Mouse (Mus musculus): ENCODE data around the gene Ptprc. TPM values are rescaled to one million over a fixed set of nuclear protein-coding genes. Genes with fewer than 3 reads are reported as not detected.

Ptprc gene
- total and polyA plus RNA-seq, 3 experiments, result 120 to 211 (median 136) TPM

GRCm38 (mm10) chr1:138125281-138125680 is 50.2 kb downstream of the Ptprc start (continued):
- TF ChIP-seq CTCF (conservative IDR thresholded peaks at IDR 0.05 in 1 of 2, IDR thresholded peaks at IDR 0.05 in 1 of 2; ENCODE audit: low read depth in 2 of 2, low read length in 2 of 2) (no peak), ZKSCAN1 (IDR thresholded peaks at IDR 0.05; ENCODE audit: borderline replicate concordance, low read depth, low read length) (no peak), MEF2A (IDR thresholded peaks at IDR 0.05; ENCODE audit: borderline replicate concordance, low read depth, low read length) (no peak), USF2 (conservative IDR thresholded peaks at IDR 0.05; ENCODE audit: low read depth, low read length) (peak; percentile 28; the same call in 1 of the 2 replicates), ETS1 (conservative IDR thresholded peaks at IDR 0.05; ENCODE audit: low read depth, low read length) (no peak), HCFC1 (IDR thresholded peaks at IDR 0.05; ENCODE audit: low read depth, low read length) (no peak), MXI1 (IDR thresholded peaks at IDR 0.05; ENCODE audit: low read depth, low read length) (no peak), ZMIZ1 (IDR thresholded peaks at IDR 0.05; ENCODE audit: low read depth, low read length) (no peak), MAFK (IDR thresholded peaks at IDR 0.05; ENCODE audit: insufficient replicate concordance, low read length) (no peak), RCOR1 (conservative IDR thresholded peaks at IDR 0.05; ENCODE audit: low read depth, low read length) (no peak)

GRCm38 (mm10) chr1:138123866-138124265 is 51.6 kb downstream of the Ptprc start:
- H3K4me1 ChIP-seq (ENCODE audit: control insufficient read depth in 1 of 2, insufficient read depth in 2 of 2), result peaks cover 0 to 54% of the 10 kb centered on the region in 2 experiments; a peak in 2 of 4 replicates
- in situ Hi-C loops (cut with MboI; ENCODE audit: low pct_ligation_motif_present, low pct_unique_long_range_greater_than_20kb, low sequenced_read_pairs), result no loop called here
- dilution Hi-C loops (cut with MboI; ENCODE audit: extremely low pct_ligation_motif_present, extremely low pct_unique_long_range_greater_than_20kb, low sequenced_read_pairs), result no loop called here
- H3K36me3 ChIP-seq (replicated peaks in 1 of 2; ENCODE audit: control insufficient read depth in 1 of 2, insufficient read depth in 1 of 2, low read length in 1 of 2), result peaks cover 18 to 38% of the 10 kb centered on the region in 2 experiments
- no peak overlapping the region for H3K4me3 ChIP-seq (replicated peaks in 1 of 3; ENCODE audit: low read depth in 2 of 3, low read length in 2 of 3, poor library complexity in 1 of 3)
- H3K4me2 ChIP-seq (ENCODE audit: insufficient read depth, low read depth, poor library complexity, severe bottlenecking), result no peak overlapping the region
- H3K27ac ChIP-seq (ENCODE audit: insufficient read depth, low read depth), result no peak overlapping the region
- DNase-seq (ENCODE audit: extremely low read depth), result peak; percentile 51
- no peaks in the 10 kb centered on the region for H3K27me3 ChIP-seq (replicated peaks)
- peaks cover 16% of the 10 kb centered on the region for H3K79me2 ChIP-seq (replicated peaks; ENCODE audit: control insufficient read depth, extremely low read depth, insufficient read depth, poor library complexity, severe bottlenecking)
- H3K9me3 ChIP-seq (replicated peaks; ENCODE audit: low read length), result no peaks in the 10 kb centered on the region
- TF ChIP-seq MXI1 (IDR thresholded peaks at IDR 0.05; ENCODE audit: low read depth, low read length), result no peak
- TF ChIP-seq RAD21 (IDR thresholded peaks at IDR 0.05; ENCODE audit: low read depth, low read length), result peak; percentile 33
- TF ChIP-seq USF2 (conservative IDR thresholded peaks at IDR 0.05; ENCODE audit: low read depth, low read length), result no peak
- no peak for TF ChIP-seq ZKSCAN1 (IDR thresholded peaks at IDR 0.05; ENCODE audit: borderline replicate concordance, low read depth, low read length)
- TF ChIP-seq ETS1 (conservative IDR thresholded peaks at IDR 0.05; ENCODE audit: low read depth, low read length), result no peak
- no peak for TF ChIP-seq NELFE (IDR thresholded peaks at IDR 0.05; ENCODE audit: low read depth, low read length)
- TF ChIP-seq TBP (conservative IDR thresholded peaks at IDR 0.05; ENCODE audit: low read depth, low read length), result no peak
- TF ChIP-seq POLR2AphosphoS2 (IDR thresholded peaks at IDR 0.05; ENCODE audit: low read depth, low read length), result no peak
- no peak for TF ChIP-seq JUN (IDR thresholded peaks at IDR 0.05; ENCODE audit: insufficient read depth, low read depth, low read length)
- TF ChIP-seq NRF1 (IDR thresholded peaks at IDR 0.05; ENCODE audit: low read depth, low read length), result no peak
- no peak for TF ChIP-seq ZMIZ1 (IDR thresholded peaks at IDR 0.05; ENCODE audit: low read depth, low read length)
- peak in 1 of 2 experiments; percentile 24; a peak in 1 of 4 replicates for TF ChIP-seq CTCF (conservative IDR thresholded peaks at IDR 0.05 in 1 of 2, IDR thresholded peaks at IDR 0.05 in 1 of 2; ENCODE audit: low read depth in 2 of 2, low read length in 2 of 2)
- TF ChIP-seq ZC3H11A (IDR thresholded peaks at IDR 0.05; ENCODE audit: low read depth, low read length), result no peak
- no peak for TF ChIP-seq KAT2A (IDR thresholded peaks at IDR 0.05; ENCODE audit: insufficient replicate concordance, low read length)
- TF ChIP-seq ELF1 (IDR thresholded peaks at IDR 0.05; ENCODE audit: low read depth, low read length), result no peak
- no peak for TF ChIP-seq CHD1 (IDR thresholded peaks at IDR 0.05; ENCODE audit: low read depth, low read length)
- TF ChIP-seq USF1 (IDR thresholded peaks at IDR 0.05; ENCODE audit: low read depth, low read length), result no peak
- TF ChIP-seq UBTF (IDR thresholded peaks at IDR 0.05; ENCODE audit: low read depth, low read length), result no peak
- H3K9ac ChIP-seq (ENCODE audit: insufficient read depth, low read depth), result no peak overlapping the region

All from CH12.LX (cell line).